Mouse (Mus musculus): ENCODE data around the gene Lmbrd2.

Lmbrd2 gene

DNA sequence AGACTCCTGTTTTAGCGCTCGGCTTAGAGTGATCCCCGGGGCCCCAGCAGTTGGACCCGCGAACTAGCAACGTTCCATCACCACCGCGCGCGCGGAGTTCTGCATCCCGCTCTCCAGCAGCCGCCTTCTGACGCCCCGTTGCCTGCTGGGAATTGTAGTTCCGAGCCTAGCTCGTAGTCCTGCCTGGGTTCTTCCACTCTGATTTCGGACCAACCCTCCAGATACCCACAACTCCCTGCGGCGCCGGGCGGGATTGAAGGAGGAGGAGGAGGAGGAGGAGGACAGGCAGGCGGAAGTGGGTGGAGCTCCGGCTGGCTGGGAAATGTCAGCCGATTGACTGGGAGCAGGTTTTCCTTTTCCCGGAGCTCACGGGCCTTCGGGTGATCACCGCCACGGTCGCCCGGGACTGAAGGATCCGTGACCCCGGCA, at the start of gene Lmbrd2:
TSS of gene Lmbrd2 (plus strand) at position 299 of the 429 bp plus-strand sequence.
- peak; percentile 96 for DNase-seq (ENCODE audit: low read depth, low spot score)

DNA sequence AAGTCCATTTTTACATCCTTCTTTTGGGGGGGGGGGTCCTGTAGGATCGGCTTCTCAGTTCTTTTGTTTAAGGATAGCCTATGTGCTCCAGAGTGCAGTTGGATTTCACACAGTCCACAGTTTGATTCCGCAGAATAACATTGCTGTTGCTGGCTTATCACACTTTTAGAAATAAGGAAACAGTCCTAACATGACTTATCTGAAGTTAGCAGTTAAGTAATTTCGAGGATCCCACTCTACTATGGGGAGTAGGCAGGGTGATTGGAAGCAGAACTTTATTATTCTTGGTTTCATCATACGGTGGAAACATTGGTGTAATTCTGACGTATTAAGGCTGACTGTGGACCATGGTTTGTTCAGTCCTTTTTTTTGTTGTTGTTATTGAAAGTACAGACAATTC, 49.7 kb upstream of the Lmbrd2 start:
- no peak for DNase-seq (ENCODE audit: low read depth, low spot score)

GRCm38 (mm10) chr15:9093598-9094365, 46.6 kb upstream of the Lmbrd2 start:
- DNase-seq (ENCODE audit: low read depth, low spot score): peak; percentile 37

DNA sequence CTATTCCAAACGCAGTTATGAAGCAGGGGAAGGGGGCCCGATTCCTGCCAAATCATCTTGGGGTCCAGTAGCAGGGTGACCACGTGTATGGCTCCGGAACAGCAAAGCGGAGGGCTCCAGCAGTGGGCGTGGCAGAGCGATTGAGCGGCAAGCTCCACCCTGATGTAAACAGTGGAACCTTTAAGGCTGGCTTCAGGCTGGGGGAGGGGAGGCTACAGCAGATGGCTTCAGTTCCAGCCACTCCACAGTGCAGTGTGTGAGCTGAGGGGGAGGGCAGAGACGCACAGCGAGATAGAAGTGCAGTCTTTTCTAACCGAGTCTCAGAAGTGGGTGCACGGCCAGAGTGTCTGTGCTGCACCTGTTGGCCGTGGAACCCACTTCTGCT, 46.0 kb upstream of the Lmbrd2 start:
- peak; percentile 88 for DNase-seq (ENCODE audit: low read depth, low spot score)

DNA sequence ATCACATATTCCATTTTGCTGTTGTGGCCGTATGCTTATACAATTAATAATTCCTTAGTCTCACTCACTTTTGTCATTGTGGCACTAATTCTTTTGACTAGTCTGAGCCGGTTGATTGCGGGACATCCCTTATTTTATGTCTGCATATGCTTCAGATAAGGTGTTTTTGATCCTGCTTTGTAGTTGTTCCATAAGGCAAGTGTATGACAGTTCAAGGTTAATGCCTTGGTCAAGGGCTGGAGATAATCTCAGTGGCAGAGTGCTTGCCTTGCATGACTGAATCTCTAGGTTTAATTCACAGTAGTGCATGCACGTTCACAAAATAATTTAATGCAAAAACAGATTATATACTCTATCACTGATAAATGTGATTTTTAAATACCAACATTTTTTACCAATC, 43.5 kb upstream of the Lmbrd2 start:
- DNase-seq (ENCODE audit: low read depth, low spot score): no peak

DNA sequence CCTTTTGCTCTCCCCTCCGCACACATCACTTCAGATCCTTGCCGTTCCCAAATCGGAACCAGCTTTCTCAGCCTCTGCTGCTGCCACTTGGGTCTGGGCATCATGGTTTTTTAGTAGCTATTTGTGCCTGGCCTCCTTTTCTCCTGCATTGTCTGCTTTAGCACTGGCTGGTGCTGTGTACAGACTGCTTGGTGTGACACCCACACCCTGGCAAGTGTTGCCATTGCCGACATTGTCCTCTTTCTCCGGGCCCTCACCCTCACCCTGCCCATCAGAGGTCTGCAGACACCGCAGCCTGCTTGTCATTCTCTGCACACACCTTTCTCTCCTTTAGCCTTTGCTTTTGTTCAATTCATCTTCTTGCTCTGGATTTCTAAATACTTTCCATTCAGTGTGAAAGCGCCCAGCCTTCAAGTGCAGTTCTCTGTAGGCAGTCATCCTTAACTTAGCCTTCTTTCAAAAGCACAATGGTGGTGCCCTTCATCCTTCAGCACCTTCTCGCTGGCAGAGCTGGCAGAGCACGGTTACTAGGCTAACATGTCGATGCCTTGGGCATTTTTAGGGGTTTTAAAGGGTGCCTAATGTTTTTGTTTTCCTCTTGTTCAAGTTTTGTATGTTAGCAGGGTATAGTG, 39.8 kb upstream of the Lmbrd2 start:
- no peak for DNase-seq (ENCODE audit: low read depth, low spot score)

DNA sequence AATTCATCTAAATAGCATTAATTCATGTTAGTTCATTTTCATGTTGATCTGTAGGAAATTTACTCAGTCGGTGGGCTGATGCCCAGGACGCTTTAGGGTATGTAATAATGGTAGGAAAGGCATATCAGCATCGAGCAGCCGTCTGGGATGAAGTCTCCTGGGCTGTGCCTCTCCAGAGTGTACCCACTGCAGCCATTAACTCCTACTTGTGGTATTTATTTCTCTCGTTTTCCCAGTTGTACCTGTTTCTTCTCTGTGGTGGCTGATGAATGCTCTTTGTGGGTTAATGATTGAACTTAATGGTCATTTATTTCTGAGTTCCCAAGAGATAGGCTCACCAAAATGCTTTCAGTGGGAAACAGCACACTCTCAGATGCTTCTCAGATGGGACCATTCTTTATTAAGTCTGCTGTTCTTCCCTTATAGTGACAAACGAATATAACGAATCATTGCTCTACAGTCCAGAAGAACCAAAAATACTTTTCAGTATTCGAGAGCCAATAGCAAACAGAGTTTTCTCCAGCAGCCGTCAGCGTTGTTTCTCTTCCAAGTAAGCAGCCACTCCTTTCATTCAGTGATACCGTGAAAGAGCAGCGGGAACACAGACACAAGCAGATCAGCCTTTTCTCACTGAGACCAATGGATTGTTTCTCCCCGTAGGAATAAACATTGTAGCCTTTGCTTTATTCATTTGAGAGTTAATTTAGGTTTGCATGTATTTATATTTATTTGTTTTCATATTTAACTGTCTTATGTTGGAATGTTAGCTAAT, 33.9 kb upstream of the Lmbrd2 start:
- DNase-seq (ENCODE audit: low read depth, low spot score): no peak

DNA sequence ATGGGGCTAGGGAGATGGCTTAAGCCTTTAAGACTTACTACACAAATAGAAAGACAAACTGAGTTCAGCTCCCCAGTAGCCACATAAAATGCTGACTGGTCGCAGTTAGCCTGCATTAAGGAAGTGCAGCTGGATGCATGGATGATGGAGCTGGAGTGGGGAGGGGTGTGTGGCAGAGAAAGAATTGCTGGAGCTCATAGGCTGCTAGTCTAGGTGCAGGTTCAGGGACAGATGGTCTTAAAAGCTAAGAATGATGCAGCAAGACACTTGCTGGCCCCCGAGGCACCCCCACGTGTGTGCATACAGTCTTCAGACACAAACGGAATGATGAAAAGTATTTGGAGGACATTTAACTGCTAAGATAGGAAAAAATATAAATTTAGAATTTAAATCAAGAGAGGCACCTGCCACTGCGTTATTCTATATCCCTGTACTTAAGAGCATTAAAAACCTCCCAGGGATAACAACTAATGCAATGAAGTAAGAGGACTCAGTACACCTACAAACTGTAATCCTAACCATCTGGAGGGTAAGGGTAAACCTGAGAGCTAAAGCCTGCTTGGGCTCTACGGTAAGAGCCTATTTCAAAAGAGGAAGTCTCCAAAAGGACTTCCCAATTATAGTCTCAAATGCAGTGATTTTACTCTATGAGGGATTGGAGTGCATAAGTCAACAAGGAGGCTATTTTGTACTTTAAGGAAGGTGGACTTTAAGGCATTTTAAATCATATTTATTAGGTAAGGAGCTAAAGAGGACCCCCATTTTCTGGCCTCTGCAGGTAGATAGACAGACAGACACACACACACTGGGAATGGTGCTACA, 29.6 kb upstream of the Lmbrd2 start:
- no peak for DNase-seq (ENCODE audit: low read depth, low spot score)

DNA sequence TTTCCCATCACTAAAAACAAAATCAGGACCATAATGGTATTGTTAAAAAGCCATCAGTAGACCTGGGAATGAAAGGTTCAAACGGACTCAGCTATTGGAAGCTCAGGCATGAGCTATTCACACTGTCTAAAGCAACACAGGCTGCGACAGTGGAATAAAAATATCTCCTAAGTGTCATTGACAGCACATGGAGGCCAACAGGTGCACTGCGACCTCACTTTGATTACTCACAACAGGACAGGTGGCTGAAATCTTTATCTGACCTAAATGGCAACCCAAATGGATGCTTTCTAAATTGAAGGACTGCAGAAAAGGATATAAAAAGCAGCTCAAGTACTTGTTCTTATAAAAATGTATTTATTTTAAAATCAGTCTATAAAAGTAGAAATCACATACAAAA, 28.7 kb upstream of the Lmbrd2 start:
- no peak for DNase-seq (ENCODE audit: low read depth, low spot score)

GRCm38 (mm10) chr15:9113556-9113955, 26.8 kb upstream of the Lmbrd2 start:
- DNase-seq (ENCODE audit: low read depth, low spot score): no peak

DNA sequence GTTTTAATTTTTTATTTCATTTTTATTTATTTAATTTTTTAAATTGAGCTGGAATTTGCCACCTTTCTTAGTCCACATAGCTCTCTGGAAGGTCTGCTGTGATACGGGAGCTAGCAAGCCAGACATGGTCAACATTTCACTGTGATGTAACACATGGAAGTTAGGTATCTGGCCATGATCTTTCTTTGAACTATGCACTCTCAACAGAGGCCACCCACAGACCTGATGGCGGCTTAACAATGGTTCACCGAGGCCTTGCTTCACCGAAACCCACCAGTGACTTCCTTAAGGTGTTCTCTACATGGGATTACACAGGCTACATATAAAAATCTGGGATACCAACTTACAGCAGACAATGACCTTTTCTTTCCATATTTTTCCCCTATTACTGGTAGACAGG, 26.2 kb upstream of the Lmbrd2 start:
- DNase-seq (ENCODE audit: low read depth, low spot score): no peak

DNA sequence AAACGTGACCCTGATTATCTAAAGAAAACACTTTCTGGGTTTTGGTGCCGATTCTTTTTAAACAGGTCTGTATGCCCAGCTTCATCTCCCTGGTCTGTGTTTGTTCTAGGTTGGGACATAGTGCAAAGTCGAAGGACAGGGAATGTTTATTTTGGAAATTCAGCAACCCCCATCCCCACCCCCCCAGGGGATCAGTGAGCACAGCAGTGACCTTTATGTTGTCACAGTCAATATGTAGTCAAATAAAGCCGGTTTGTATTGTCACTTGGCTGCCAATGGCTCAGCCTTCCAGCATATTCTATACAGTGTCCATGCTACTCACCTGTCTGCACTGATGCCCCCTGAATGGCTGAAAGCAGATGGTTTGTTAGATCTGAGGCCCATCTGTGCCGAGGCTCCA, 25.8 kb upstream of the Lmbrd2 start:
- DNase-seq (ENCODE audit: low read depth, low spot score): no peak

- DNase-seq (ENCODE audit: low read depth, low spot score): no peak
Observed at GRCm38 (mm10) chr15:9118852-9119251, 21.5 kb upstream of the Lmbrd2 start.

DNA sequence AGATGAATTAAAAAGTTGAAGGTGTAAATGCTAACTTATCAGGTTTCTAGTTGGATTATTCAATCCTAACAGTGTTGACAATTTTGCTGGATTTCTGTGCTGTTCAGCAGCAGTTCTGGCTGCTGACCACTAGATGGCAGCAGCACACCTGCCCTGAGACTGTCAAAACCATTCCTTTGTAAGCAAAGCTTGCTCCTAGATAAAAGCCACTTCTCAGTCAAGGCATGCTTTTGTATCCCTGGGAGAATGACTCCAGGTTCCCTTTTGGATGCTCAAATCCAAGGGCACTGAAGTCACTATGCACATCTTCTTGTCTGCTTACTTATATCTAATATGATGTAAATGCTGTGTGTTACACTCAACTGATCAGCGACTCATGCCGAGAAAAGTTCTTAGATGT, 20.3 kb upstream of the Lmbrd2 start:
- DNase-seq (ENCODE audit: low read depth, low spot score): peak; percentile 59

DNA sequence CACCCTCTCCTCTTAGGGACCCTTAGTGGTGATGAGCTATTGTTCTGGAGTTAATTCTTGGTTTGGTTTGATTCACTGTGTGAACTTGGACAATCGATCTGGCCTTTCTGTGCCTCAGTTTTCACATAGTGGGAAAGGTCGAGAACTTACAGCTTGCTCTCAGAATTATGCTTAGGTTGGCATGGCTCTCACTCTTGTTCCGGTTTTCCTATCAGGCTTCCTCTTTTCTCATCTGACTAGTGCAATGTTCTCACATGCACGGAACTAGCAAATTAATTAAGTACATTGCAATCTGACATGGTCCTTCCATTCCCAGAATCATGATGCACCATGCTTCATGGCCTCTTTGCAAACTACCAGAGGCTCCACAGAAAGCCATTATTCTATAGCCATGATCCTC, 17.4 kb upstream of the Lmbrd2 start:
- no peak for DNase-seq (ENCODE audit: low read depth, low spot score)

DNA sequence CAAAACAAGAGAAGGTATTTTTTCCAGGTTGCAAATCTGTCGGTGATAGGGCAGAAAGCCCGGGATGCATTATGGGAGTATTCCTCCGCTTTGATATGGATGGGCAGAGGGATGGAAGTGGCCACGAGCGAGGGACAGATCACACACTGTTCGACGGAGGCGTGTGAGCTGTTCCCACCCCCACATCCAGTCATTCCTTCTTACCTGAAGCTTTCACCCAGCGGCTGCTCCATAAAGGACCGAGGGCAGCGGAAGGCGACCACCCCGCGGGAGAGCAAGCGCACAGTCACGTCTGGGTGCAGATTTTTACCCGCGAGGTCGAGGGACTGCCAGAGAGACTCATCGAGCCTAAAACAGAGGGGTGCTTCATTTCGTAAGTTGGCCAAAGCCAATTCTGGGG, 15.5 kb upstream of the Lmbrd2 start:
- no peak for DNase-seq (ENCODE audit: low read depth, low spot score)

- DNase-seq (ENCODE audit: low read depth, low spot score): no peak
Observed at GRCm38 (mm10) chr15:9127051-9127791, 13.1 kb upstream of the Lmbrd2 start.

GRCm38 (mm10) chr15:9130772-9131498, 9.4 kb upstream of the Lmbrd2 start:
- DNase-seq (ENCODE audit: low read depth, low spot score): no peak

GRCm38 (mm10) chr15:9131499-9131888, 8.9 kb upstream of the Lmbrd2 start:
- no peak for DNase-seq (ENCODE audit: low read depth, low spot score)

- no peak for DNase-seq (ENCODE audit: low read depth, low spot score)
Observed at GRCm38 (mm10) chr15:9132693-9133443, 7.5 kb upstream of the Lmbrd2 start.

Measured in ES-CJ7 (cell line).